Mouse (Mus musculus): Measurements from ENCODE around the gene Fxyd6. TPM values are rescaled to one million over a fixed set of nuclear protein-coding genes. Genes with fewer than 3 reads are reported as not detected.

Gene Fxyd6
- polyA plus RNA-seq (2017; shearing (Covaris generic)), result not detected

DNA sequence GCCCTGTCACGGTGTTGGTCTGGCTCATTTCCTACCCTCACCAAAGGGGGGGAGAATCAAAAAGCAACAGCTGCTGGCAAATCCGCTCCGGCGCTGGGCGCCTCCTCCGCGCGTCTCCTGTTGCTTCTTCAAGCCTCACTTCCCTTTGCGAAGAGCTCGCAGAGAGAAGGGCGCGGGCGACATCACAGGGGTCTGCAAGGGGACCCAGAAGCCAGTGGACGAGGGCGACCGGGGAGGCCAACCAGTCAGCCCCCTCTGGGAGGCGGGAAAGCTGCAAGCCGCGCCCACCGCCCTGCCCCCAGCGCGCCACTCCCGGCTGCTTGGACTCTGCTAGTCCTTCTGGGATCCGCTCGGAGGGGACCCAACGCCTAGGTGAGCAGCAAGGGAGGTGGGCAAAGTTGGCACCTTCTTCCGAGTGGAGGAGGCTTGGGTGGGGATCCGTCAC is at the start of gene Fxyd6:
Gene Fxyd6 (plus strand): TSS at position 69 of the 445 bp plus-strand sequence.

DNA sequence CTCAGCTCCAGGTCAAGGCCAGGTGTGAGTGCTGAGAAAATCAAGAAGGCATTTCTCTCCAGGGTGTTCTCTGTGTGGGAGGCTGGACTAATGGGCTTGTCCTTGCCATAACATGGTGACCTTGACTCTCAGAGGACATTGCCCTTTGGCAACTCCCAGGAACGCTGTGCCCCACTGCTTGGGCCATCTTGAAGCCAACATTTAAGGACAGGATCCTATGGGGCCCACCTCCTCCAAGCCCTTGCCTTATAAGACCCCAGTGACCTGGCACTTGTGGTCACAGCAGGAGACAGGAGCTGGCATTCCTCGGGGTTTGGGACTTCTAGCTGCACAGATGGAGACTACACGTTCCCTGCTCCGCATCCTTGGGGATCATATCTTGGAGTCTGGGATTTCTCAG is 29.4 kb downstream of the Fxyd6 start, which contains the start of gene Fxyd2:
Gene Fxyd2 (plus strand): TSS at position 236 of the 400 bp plus-strand sequence.

GRCm38 (mm10) chr9:45426456-45426855 is 56.5 kb downstream of the Fxyd6 start, which contains the start of gene Dscaml1:
TSS of gene Dscaml1 (plus strand) at chr9:45426628.

Other genes starting within 250 kb of the Fxyd6 start
- 0.05 TPM for gene Scn4b, start 231.8 kb upstream of the Fxyd6 start, polyA plus RNA-seq (2017; shearing (Covaris generic))
- 1.2 TPM for gene BC049352, start 188.2 kb upstream of the Fxyd6 start, polyA plus RNA-seq (2017; shearing (Covaris generic))
- gene Tmprss4, start 166.1 kb upstream of the Fxyd6 start, polyA plus RNA-seq (2017; shearing (Covaris generic)), result not detected
- gene Il10ra, start 101.0 kb upstream of the Fxyd6 start, polyA plus RNA-seq (2017; shearing (Covaris generic)), result 92.7 TPM
- gene Tmprss13, start 51.1 kb upstream of the Fxyd6 start, polyA plus RNA-seq (2017; shearing (Covaris generic)), result 0.66 TPM
- gene Fxyd2, start 29.5 kb downstream of the Fxyd6 start, polyA plus RNA-seq (2017; shearing (Covaris generic)), result not detected
- 0.46 TPM for gene Dscaml1, start 56.4 kb downstream of the Fxyd6 start, polyA plus RNA-seq (2017; shearing (Covaris generic))